Mouse (Mus musculus) cerebellum, postnatal 36 days (tissue): ENCODE data around the gene Cbx4.

ENCODE experiments used
- DNase-seq, 2 experiments: peaks; one replicate each; pipeline ENCODE4 v3.0.0; 2021 to 2022; ENCODE audit warnings: mixed read lengths in 2 of 2

Cbx4 gene

GRCm38 (mm10) chr11:119084446-119085278 lies 1.4 kb downstream of the Cbx4 start:
- DNase-seq: peak; percentile 43 to 50

GRCm38 (mm10) chr11:119083724-119084445 lies 2.1 kb downstream of the Cbx4 start:
- DNase-seq: peak; percentile 49 to 59

- DNase-seq: peak; percentile 19 to 24
These were observed 3.1 kb downstream of the Cbx4 start for GRCm38 (mm10) chr11:119082638-119083599.

DNA sequence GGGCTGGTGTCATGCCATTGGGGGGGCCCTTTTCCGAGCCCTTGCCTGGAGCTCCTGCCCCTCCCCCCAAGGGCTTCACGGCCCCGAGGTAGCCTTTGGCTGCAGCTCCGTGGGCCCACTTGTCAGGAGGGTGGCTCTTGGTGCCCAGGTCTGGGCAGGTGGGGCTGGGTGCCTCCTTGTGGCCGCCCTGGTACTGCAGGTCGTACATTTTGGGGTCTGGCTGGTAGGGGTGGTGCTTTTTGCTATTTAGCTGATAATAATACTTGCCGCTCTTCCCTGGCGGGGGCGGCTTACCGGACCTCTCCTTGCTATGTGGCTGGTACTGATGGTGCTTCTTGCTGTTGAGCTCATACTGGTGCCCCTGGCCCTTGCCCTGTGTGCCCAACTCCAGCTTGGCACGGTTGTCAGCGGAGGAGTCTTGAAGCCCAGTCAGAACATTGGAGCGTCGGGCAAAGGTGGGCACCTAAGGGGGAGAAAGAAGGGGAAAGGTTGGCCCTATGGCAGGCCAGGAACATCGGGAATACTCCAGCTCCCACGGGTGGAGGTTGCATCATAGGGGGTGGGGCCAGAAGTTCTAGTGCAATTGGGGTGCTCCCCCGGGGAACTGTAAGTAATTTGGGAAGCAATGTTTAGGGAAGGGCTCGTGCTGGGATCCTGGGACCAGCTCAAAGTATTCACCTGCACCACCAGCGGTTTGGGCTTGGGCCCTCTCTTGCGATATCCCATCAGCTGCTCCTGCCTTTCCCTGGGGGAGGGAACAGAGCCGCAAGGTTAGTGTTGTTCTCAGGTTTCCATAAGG lies 4.0 kb downstream of the Cbx4 start:
- DNase-seq: peak; percentile 60 to 61

- DNase-seq: peak; percentile 21
These were observed 4.7 kb downstream of the Cbx4 start for GRCm38 (mm10) chr11:119081148-119081838.

- DNase-seq: no peak
These were observed 5.4 kb downstream of the Cbx4 start for GRCm38 (mm10) chr11:119080461-119081147.

GRCm38 (mm10) chr11:119079445-119079837 lies 6.6 kb downstream of the Cbx4 start:
- no peak for DNase-seq

GRCm38 (mm10) chr11:119078691-119079444 lies 7.2 kb downstream of the Cbx4 start:
- DNase-seq: peak; percentile 63 to 67

DNA sequence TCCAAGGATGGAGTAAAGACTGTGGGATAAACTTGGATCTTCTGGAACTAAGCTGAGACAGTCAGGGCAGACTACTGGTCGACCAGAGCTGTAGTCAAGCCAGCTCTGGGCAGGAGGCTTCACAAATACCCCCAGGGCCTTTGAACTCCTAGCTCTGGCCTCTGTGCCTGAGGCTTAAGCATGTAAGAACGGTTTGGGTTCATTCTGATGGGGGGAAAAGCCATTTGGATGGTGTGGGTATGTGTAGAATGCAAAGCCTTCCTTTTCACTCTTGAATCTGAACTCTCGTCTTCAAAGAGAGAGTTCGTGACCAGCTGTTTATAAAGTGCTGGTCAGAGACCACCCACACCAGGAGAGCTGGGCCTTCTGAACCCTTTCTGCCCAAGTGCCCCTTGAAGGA lies 8.3 kb downstream of the Cbx4 start:
- DNase-seq: no peak

DNA sequence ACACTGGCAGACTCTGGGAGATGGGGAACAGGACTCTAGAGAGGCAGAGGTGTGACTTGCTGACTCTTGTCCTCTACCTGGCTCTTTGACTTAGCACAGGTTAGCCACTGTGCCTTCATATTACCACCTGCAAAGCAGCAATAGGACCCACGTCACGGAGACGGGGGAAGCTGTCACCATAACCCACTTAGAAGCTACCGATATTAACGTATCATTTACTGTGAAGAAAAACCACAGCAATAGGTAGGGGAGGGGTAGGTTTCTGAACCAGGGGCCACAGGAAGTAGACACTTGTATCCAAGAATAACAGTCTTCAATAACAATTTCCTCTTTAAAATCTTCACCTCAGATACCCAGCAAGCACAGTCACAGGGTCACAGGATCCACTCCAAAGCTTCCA lies 10.2 kb downstream of the Cbx4 start:
- no peak for DNase-seq

GRCm38 (mm10) chr11:119073876-119074433 lies 12.1 kb downstream of the Cbx4 start:
- no peak for DNase-seq

GRCm38 (mm10) chr11:119072986-119073385 lies 13.0 kb downstream of the Cbx4 start:
- no peak for DNase-seq

GRCm38 (mm10) chr11:119072239-119072638 lies 13.8 kb downstream of the Cbx4 start:
- DNase-seq: no peak

- DNase-seq: no peak
These were observed 19.2 kb downstream of the Cbx4 start for GRCm38 (mm10) chr11:119066841-119067240.

- DNase-seq: no peak
These were observed 26.8 kb downstream of the Cbx4 start for GRCm38 (mm10) chr11:119059256-119059655.

DNA sequence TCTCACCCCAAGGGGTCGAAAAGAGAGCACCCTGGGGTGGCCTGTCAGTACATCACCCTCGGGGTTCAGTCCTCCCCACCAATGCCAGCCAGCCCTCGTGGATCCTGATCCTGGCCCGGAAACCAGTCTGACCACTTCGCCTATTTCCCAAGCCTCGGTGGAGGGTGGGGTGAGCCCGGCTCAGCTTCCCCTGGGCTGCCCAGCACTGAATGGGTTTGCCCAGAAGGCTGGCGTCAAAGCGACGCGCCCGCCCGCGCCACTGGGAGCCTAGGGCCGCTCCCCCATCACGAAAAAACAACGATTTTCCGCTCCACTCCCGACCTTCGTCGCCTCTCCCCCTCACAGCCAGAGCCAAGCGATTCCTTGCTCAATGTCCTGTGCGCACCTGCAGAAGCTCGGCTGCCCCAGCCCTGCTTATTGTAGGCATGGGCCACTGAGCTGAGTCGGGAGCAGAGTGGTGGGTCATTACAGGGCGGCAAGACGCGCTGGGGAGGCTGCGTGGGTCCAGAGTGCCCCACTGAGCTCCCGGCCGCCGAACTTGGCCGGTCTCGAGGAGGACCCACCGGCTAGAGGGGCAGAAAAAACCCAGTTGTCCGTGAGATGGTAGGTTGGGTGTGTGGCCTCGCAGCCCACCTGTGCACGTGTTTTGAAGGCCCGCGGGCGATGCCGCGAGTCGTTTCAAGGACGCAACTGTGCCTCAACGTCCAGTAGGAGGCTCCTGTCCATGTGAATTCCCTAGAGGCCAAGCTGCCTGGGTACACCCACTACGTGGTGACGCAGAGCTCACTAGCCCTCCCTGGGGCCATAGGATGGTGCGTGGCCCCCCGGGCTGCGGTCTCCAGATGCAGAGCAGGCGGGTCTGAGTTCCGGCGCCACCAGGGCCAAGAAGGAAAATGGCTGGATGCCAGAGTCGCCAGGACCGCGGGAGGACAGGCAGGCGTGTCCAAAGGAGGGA lies 27.7 kb downstream of the Cbx4 start:
- no peak for DNase-seq

- no peak for DNase-seq
These were observed 28.7 kb downstream of the Cbx4 start for GRCm38 (mm10) chr11:119057291-119057690.
